Mouse (Mus musculus): ENCODE measurements around the gene BC030499.

Gene BC030499

DNA sequence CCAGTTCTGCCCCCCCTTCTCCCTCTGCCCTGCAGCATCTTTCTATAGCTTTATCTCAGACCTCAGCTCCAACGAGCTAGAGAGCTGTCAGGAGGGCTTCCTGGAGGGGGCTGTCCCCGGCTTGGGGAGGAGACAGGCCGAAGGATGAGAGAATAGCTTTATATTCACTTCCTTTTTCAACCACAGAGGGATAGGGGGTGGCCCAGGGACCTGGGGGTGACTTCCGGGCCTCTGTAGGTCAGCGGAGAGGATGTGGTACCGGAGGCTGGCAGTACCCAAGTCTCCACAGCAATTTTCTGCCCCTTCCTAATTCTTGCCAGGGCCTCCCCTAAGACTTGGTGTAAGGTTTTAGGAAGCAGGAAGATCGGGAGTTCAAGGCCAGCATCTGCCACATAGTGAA is 55.2 kb downstream of the BC030499 start:
- no peak for DNase-seq (ENCODE audit: low read depth, low spot score)
